Mouse (Mus musculus) CD4-positive, CD25-positive, alpha-beta regulatory T cell, adult 9 weeks (primary cell): ENCODE results near the gene Sds. TPM values are rescaled to one million over a fixed set of nuclear protein-coding genes. Genes with fewer than 3 reads are reported as not detected.

ENCODE experiments used
- polyA plus RNA-seq: library from polyadenylated mRNA; unstranded; fragments of 100-300 nt; shearing (Covaris generic); gene quantifications from one replicate; pipeline ENCODE4 v1.2.1, GENCODE M21; 2017

Sds gene
- not detected for polyA plus RNA-seq

DNA sequence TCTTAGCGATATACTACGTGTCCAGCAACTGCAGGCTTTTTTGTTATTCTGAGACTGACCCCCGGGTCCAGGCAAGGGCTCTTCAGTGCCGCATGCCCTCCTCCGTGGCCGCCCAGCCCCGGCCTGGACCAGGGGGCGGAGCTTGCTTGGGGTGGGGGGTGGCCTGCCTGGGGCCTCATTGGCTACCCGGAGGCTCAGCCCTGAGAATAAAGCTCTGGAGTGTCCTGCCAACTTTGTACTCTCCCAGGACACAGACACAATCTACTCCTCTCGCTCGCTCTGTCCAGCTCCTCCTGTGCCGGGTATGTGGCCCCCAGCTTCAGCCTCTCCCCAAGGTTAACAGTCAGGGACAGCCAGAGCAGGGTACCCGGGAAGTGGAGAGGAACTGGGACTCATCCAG is at the start of gene Sds:
Sds (plus strand) TSS at position 231 of the 400 bp plus-strand sequence.

DNA sequence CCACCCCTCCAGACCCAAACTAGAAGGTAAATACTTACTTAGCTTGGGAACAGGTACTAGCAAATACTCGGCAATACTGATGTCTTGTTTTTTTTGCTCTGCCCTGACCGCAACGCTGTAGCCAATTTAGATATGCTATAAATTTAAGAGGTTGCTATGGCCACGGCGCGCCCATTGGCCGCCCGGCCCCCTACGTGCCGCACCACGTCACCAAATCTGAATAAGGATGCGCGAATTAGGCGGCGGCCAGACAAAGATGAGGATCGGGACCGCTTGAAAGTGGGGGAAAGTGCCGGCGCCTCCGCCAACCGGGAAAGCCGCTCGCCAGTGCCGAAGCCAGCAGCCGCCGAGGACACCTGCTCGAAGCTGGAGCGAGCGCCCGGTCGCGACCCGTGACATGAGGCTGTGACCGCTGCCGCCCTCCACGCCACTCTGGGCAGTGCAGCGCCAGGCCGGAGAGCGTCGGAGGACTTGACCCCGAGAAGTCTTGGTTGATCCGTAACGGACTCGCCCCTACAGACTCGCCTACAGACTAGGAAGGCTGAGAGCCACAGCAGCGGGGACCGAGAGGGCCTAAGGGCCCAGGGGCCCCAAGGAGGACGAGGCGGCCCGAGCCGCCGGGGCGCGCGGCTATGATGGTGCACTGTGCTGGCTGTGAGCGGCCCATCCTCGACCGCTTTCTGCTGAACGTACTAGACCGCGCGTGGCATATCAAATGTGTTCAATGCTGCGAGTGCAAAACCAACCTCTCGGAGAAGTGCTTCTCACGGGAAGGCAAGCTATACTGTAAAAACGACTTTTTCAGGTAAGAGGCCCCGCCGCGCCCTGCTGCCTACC is 44.5 kb upstream of the Sds start, which contains the start of gene Lhx5:
Lhx5 (plus strand) TSS at position 51 of the 837 bp plus-strand sequence.

GRCm38 (mm10) chr5:120472770-120473169 is 3.6 kb upstream of the Sds start, which contains the start of gene Sdsl:
TSS of gene Sdsl (minus strand) at chr5:120472810.

DNA sequence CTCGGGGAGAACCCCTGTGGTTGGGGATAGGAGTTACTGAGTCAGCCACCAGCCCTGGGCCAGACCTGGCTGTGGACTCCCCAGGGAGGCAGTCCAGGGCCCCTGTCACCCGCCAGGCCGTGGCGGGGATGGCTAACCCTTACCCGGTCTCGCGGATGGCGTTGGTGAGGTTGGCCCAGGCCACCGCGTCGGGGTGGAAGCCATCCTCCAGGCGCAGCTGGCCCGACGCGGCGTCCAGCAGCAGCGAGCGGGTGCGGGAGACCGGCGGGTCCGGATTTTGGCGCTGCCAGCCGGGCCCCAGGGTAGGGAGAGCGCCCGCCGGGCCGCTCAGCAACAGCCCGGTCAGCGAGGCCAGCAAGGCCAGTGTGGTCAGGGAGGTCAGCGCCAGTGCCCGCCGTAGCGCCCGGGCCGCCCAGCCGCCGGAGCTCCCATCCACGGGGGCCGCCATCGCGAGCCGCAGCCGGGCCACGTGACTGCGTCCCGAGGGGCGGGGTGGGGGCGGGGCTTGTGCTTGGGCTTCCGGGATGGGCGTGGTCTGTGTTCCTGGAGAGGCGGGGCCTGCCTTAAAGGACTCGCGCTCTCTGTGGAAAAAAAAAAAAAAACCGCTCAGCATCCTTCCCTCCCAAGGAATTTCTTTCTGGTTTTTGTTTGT is 26.9 kb downstream of the Sds start, which contains the start of gene Plbd2:
Plbd2 (minus strand) TSS at position 482 of the 652 bp plus-strand sequence.

GRCm38 (mm10) chr5:120510982-120511642 is 34.8 kb downstream of the Sds start, which contains the start of gene Slc8b1:
TSS of gene Slc8b1 (plus strand) at chr5:120511168.

Other genes with a start within 250 kb of the Sds start
- gene Lhx5, start 44.8 kb upstream of the Sds start, polyA plus RNA-seq, result not detected
- 0.22 TPM for gene Sdsl, start 3.7 kb upstream of the Sds start, polyA plus RNA-seq
- 3.7 TPM for gene Plbd2, start 27.1 kb downstream of the Sds start, polyA plus RNA-seq
- 18.6 TPM for gene Slc8b1, start 34.6 kb downstream of the Sds start, polyA plus RNA-seq
- gene Tpcn1, start 112.1 kb downstream of the Sds start, polyA plus RNA-seq, result 23.2 TPM
- 1.2 TPM for gene Iqcd, start 112.5 kb downstream of the Sds start, polyA plus RNA-seq
- 6.3 TPM for gene Rita1, start 136.1 kb downstream of the Sds start, polyA plus RNA-seq
- 89.7 TPM for gene Ddx54, start 136.2 kb downstream of the Sds start, polyA plus RNA-seq
- gene Cfap73, start 157.7 kb downstream of the Sds start, polyA plus RNA-seq, result not detected
- gene Rasal1, start 172.3 kb downstream of the Sds start, polyA plus RNA-seq, result 16.3 TPM
- gene Dtx1, start 235.4 kb downstream of the Sds start, polyA plus RNA-seq, result 35.5 TPM